Mouse (Mus musculus): ENCODE measurements at regions not wholly inside any gene's neighbourhood (a gene's known extent, or its start where the extent isn't known, plus 50 kb on each side); places are given as distances from the start of the nearest gene placed in this dataset.
A peak's percentile ranks its signal among the peaks of the same experiment; 100 is the strongest.

- DNase-seq (ENCODE audit: extremely low read depth, low read depth, low spot score), result no peak
- 77% methylated on average over 1 of the region's 1 CpGs for WGBS
- Histone ChIP-seq H3K9ac (ENCODE audit: low read depth, low read length) (no peak overlapping the region), H3K4me3 (ENCODE audit: insufficient read depth, low read depth, low read length) (no peak overlapping the region), H3K27me3 (ENCODE audit: control insufficient read depth, insufficient read depth, low read length) (no peaks in the 10 kb centered on the region), H3K79me2 (ENCODE audit: control insufficient read depth, insufficient read depth, low read length) (no peaks in the 10 kb centered on the region), H3K36me3 (ENCODE audit: control insufficient read depth, insufficient read depth, low read length) (no peaks in the 10 kb centered on the region), H3K27ac (replicated peaks; ENCODE audit: insufficient read depth, low read depth, low read length) (no peak overlapping the region), H3K4me1 (ENCODE audit: control insufficient read depth, insufficient read depth, low read length) (no peaks in the 10 kb centered on the region)
- no peak for TF ChIP-seq CTCF (IDR thresholded peaks at IDR 0.05; ENCODE audit: low read depth, low read length)
- TF ChIP-seq POLR2A (IDR thresholded peaks at IDR 0.05; ENCODE audit: extremely low read depth, insufficient read depth, low read length), result no peak
These were observed 227.2 kb upstream of the Pof1b start for GRCm38 (mm10) chrX:112925542-112926182.

DNA sequence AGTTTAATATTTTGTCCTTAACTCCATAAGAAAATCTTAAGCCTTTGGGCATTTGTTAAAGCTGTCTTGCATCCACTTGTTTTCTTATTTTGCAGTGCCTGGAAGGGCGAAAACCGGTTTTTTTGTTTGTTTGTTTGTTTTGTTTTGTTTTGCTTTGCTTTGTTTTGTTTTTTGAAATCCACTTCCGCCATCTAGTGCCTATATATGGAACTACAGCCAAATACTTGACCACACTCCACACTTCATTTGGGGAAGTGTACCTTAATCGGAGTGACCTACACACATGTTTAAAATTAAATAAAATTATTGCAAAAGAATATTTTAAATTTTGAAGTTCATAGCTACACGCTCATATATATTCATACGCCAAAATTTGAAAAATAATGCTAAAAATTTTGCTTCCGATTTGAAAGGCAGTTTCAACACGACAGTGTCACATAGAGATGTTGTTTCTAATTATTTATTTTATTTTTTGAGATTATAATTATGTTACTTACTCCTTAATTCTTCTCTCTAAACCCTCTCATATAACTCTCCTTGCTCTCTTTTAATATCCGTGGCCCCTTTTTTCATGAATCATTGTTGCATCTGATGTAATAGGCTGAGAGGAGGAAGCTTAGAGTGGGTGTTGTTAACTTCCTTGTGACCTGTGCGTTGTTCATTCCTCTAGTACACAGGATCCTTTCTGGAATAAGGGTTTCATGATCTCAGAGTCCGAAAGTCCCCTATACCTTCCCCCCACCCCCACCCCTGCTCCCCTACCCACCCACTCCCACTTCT lies 205.4 kb upstream of the Pof1b start:
- DNase-seq (ENCODE audit: extremely low read depth, low read depth, low spot score), result peak; percentile 13

DNA sequence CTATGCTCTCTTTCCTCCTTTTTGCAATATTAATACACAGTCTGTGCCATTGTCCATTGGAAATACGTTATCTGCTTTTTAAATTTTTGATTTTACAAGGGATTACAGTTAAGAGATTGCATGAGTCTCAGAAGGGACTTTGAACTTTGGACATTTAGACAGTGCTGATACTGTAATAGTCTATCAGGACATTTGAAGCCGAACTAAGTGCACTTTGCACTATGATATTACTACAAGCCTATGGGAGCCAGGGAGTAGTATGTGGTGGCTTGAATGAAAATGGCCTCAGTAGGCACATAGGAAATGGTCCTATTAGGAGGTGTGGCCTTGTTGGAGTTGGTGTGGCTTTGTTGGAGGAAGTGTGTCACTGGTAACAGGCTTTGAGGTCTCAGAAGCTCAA lies 188.1 kb upstream of the Pof1b start:
- H3K79me2 ChIP-seq (ENCODE audit: control insufficient read depth, insufficient read depth, low read length), result no peaks in the 10 kb centered on the region
- peak overlapping the region; percentile 60; the same call in 1 of the 2 replicates for H3K27ac ChIP-seq (replicated peaks; ENCODE audit: insufficient read depth, low read depth, low read length)
- WGBS, result 24% methylated on average over 2 of the region's 2 CpGs
- no peak overlapping the region for H3K4me3 ChIP-seq (ENCODE audit: insufficient read depth, low read depth, low read length)
- H3K36me3 ChIP-seq (ENCODE audit: control insufficient read depth, insufficient read depth, low read length), result no peaks in the 10 kb centered on the region
- peaks cover 5% of the 10 kb centered on the region; the same call in 1 of the 2 replicates for H3K4me1 ChIP-seq (ENCODE audit: control insufficient read depth, insufficient read depth, low read length)
- no peak overlapping the region for H3K9ac ChIP-seq (ENCODE audit: low read depth, low read length)
- peak; percentile 83 for DNase-seq (ENCODE audit: extremely low read depth, low read depth, low spot score)
- no peak for TF ChIP-seq POLR2A (IDR thresholded peaks at IDR 0.05; ENCODE audit: extremely low read depth, insufficient read depth, low read length)
- no peak for TF ChIP-seq CTCF (IDR thresholded peaks at IDR 0.05; ENCODE audit: low read depth, low read length)
- no peaks in the 10 kb centered on the region for H3K27me3 ChIP-seq (ENCODE audit: control insufficient read depth, insufficient read depth, low read length)

More for the DNA sequence above, 205.4 kb upstream of the Pof1b start:
- Histone ChIP-seq H3K27me3 (ENCODE audit: control insufficient read depth, insufficient read depth, low read length) (no peaks in the 10 kb centered on the region), H3K27ac (replicated peaks; ENCODE audit: insufficient read depth, low read depth, low read length) (no peak overlapping the region), H3K79me2 (ENCODE audit: control insufficient read depth, insufficient read depth, low read length) (no peaks in the 10 kb centered on the region), H3K4me3 (ENCODE audit: insufficient read depth, low read depth, low read length) (no peak overlapping the region), H3K4me1 (ENCODE audit: control insufficient read depth, insufficient read depth, low read length) (no peaks in the 10 kb centered on the region), H3K9ac (ENCODE audit: low read depth, low read length) (no peak overlapping the region), H3K36me3 (ENCODE audit: control insufficient read depth, insufficient read depth, low read length) (no peaks in the 10 kb centered on the region)
- 0 out of 2 replicates have a peak, but pooled peaks have one; percentile 6 for TF ChIP-seq CTCF (IDR thresholded peaks at IDR 0.05; ENCODE audit: low read depth, low read length)
- TF ChIP-seq POLR2A (IDR thresholded peaks at IDR 0.05; ENCODE audit: extremely low read depth, insufficient read depth, low read length), result no peak
- 33% methylated on average over 11 of the region's 11 CpGs for WGBS

All from liver, adult 2 months (tissue).